Mouse (Mus musculus) liver, adult 2 months (tissue): ENCODE measurements around the gene Adcy10.

Experiments used
- CTCF ChIP-seq: fragments of 200-500 bp; IDR thresholded peaks from 2 replicates; pipeline ENCODE4 v1.5.1; 2011; ENCODE audit warnings: low read depth, low read length, control low read depth
- POLR2A ChIP-seq: fragments of 200-500 bp; IDR thresholded peaks from 2 replicates; pipeline ENCODE4 v1.6.1; 2011; ENCODE audit warnings: low read length, control low read depth; ENCODE audit not compliant: insufficient read depth; ENCODE audit errors: extremely low read depth

- no peak for TF ChIP-seq CTCF
- TF ChIP-seq POLR2A: no peak
Observed at GRCm38 (mm10) chr1:165594699-165595421, 109.9 kb downstream of the Adcy10 start.
